Mouse (Mus musculus): ENCODE measurements around the gene Pcolce2. TPM values are rescaled to one million over a fixed set of nuclear protein-coding genes. Genes with fewer than 3 reads are reported as not detected.
A peak's percentile ranks its signal among the peaks of the same experiment; 100 is the strongest.

Gene Pcolce2
- polyA plus RNA-seq, 1 experiment from 2014 or later, result 1.3 TPM

DNA sequence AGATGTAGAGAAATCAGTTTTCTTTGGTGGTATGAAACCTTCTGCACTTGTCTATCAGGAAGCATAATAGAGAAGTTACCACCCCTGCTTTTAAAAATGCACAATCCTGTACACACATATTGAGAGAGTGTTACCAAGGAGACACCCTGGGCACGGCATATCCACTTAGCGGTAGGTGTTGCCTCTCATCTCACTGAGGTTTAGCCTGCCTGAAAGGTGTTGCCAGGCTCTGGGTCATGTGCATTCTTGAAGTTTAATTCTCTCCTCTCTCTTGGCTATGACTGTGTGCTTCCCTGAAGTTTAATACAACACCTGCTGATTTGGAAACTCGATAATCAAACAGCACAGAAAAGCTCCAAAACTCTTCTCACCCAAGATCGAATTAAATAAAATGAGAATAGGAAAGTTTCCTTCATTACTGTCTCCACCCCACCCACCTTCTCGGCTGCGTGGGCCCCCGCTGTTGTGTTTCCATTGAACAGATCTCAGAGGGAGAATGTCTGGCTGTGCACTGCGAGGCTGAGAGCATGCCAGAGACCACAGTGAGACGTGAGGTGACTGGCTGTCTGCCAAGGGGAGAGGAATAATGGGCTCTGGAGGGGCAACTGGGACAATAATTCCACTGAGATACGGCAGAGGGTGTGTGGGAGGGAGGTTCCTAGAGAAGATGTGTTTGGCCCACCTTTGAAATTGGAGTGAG lies 27.0 kb downstream of the Pcolce2 start:
- H3K27ac ChIP-seq, result no peak overlapping the region
- 45% methylated on average over 10 of the region's 10 CpGs for WGBS
- H3K4me2 ChIP-seq, result no peak overlapping the region
- no peak overlapping the region for H3K4me3 ChIP-seq (replicated peaks)
- H3K9me3 ChIP-seq, result no peaks in the 10 kb centered on the region
- no peaks in the 10 kb centered on the region for H3K4me1 ChIP-seq
- no peak overlapping the region for H3K9ac ChIP-seq
- no peaks in the 10 kb centered on the region for H3K27me3 ChIP-seq (replicated peaks)
- no peaks in the 10 kb centered on the region for H3K36me3 ChIP-seq
- no peak for ATAC-seq (ENCODE audit: insufficient read depth, low FRiP score, low read depth)

DNA sequence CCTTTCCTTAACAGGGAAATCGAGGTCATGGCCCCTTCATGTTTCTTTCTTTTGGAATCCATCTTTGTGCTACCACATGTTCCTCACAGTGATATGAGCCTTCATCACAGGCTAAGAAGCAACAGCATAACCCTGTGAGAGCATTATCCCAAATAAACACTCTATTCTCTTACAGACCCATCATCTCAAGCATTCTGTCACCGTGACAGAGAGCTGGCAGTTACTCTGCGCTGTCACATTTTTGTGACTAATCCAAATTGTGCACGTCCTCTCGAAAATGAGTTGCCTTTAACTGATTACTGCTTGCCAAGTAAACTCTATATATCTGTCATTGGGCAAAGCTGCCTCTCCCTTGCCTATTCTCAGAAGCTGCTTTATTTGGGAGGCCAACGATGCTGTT lies 28.4 kb downstream of the Pcolce2 start:
- Histone ChIP-seq H3K9me3 (no peaks in the 10 kb centered on the region), H3K36me3 (no peaks in the 10 kb centered on the region), H3K4me3 (replicated peaks) (no peak overlapping the region), H3K4me2 (no peak overlapping the region), H3K27me3 (replicated peaks) (no peaks in the 10 kb centered on the region), H3K27ac (no peak overlapping the region), H3K9ac (no peak overlapping the region), H3K4me1 (no peaks in the 10 kb centered on the region)
- WGBS, result 83% methylated on average over 6 of the region's 6 CpGs
- ATAC-seq (ENCODE audit: insufficient read depth, low FRiP score, low read depth), result no peak

GRCm38 (mm10) chr9:95667836-95668235 lies 30.4 kb downstream of the Pcolce2 start:
- ATAC-seq (ENCODE audit: insufficient read depth, low FRiP score, low read depth), result no peak
- H3K4me3 ChIP-seq (replicated peaks), result no peak overlapping the region
- no peaks in the 10 kb centered on the region for H3K9me3 ChIP-seq
- no peak overlapping the region for H3K4me2 ChIP-seq
- 57% methylated on average over 9 of the region's 9 CpGs for WGBS
- no peaks in the 10 kb centered on the region for H3K36me3 ChIP-seq
- H3K9ac ChIP-seq, result no peak overlapping the region
- H3K27ac ChIP-seq, result no peak overlapping the region
- no peaks in the 10 kb centered on the region for H3K4me1 ChIP-seq
- no peaks in the 10 kb centered on the region for H3K27me3 ChIP-seq (replicated peaks)

DNA sequence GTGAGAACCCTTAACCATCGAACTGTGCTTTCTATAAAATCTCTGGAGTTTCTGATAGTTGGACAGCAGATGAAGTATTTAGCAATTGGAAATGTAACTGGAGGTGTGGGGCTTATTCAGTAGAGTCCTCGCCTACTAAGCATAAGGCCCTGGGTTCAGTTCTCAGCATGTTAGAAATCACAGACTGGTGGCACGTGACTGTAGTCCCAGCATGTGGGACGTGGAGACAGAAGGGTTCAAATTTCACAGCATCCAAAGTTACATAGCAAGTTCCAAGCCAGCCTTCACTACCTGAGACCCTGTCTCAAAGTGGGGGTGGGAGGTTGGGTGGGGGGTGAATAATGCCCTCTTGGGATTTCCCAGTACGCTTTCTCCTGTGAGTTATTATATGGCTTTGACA lies 30.9 kb downstream of the Pcolce2 start:
- H3K9ac ChIP-seq, result no peak overlapping the region
- H3K27ac ChIP-seq, result no peak overlapping the region
- H3K4me2 ChIP-seq, result no peak overlapping the region
- no peaks in the 10 kb centered on the region for H3K27me3 ChIP-seq (replicated peaks)
- 65% methylated on average over 5 of the region's 5 CpGs for WGBS
- H3K9me3 ChIP-seq, result no peaks in the 10 kb centered on the region
- H3K4me1 ChIP-seq, result no peaks in the 10 kb centered on the region
- ATAC-seq (ENCODE audit: insufficient read depth, low FRiP score, low read depth), result no peak
- no peak overlapping the region for H3K4me3 ChIP-seq (replicated peaks)
- no peaks in the 10 kb centered on the region for H3K36me3 ChIP-seq

GRCm38 (mm10) chr9:95672331-95672730 lies 34.9 kb downstream of the Pcolce2 start:
- Histone ChIP-seq H3K9ac (no peak overlapping the region), H3K27ac (no peak overlapping the region), H3K4me3 (replicated peaks) (no peak overlapping the region), H3K27me3 (replicated peaks) (no peaks in the 10 kb centered on the region), H3K9me3 (no peaks in the 10 kb centered on the region), H3K4me1 (no peaks in the 10 kb centered on the region), H3K36me3 (no peaks in the 10 kb centered on the region), H3K4me2 (no peak overlapping the region)
- 92% methylated on average over 3 of the region's 3 CpGs for WGBS
- no peak for ATAC-seq (ENCODE audit: insufficient read depth, low FRiP score, low read depth)

- 82% methylated on average over 6 of the region's 6 CpGs for WGBS
- no peak overlapping the region for H3K9ac ChIP-seq
These were observed 35.4 kb downstream of the Pcolce2 start for GRCm38 (mm10) chr9:95672760-95673159.

DNA sequence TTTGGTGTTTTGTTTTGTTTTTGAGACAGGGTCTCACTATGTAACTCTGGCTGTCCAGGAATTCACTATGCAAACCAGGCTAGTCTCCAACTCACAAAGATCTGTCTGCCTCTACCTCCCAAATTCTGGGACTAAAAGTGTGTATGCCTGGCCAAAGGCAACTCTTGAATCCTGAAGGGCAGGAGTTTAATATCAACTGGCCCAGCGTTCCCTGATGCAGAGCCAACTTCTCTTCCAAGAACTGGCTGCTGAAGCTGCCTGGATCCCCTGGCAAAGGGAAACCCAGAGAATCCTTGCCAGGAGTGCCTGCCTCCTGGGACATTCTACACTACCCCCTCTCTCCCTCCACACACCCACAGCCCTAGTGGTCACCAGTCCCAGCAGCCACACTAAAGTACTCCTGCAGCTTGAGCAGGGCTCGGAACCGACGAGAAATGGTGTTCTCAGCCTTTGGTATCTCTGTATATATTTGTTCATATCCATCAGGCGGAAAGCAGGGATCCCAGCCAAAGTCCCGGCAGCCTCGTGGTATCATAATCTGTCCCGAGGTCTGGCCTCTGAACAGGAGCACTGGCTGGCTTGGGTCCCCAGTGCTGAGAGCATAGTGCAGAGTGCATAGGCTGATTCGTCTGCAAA lies 37.8 kb downstream of the Pcolce2 start:
- no peak overlapping the region for H3K4me3 ChIP-seq (replicated peaks)
- WGBS, result 44% methylated on average over 9 of the region's 9 CpGs
- no peak overlapping the region for H3K4me2 ChIP-seq
- no peaks in the 10 kb centered on the region for H3K4me1 ChIP-seq
- H3K36me3 ChIP-seq, result no peaks in the 10 kb centered on the region
- H3K9ac ChIP-seq, result no peak overlapping the region
- ATAC-seq (ENCODE audit: insufficient read depth, low FRiP score, low read depth), result no peak
- H3K27me3 ChIP-seq (replicated peaks), result no peaks in the 10 kb centered on the region
- H3K9me3 ChIP-seq, result no peaks in the 10 kb centered on the region
- peak overlapping the region; percentile 51 for H3K27ac ChIP-seq

More at GRCm38 (mm10) chr9:95672760-95673159, 35.4 kb downstream of the Pcolce2 start:
- Histone ChIP-seq H3K4me2 (no peak overlapping the region), H3K9me3 (no peaks in the 10 kb centered on the region), H3K27ac (no peak overlapping the region), H3K36me3 (no peaks in the 10 kb centered on the region), H3K27me3 (replicated peaks) (no peaks in the 10 kb centered on the region), H3K4me3 (replicated peaks) (no peak overlapping the region), H3K4me1 (no peaks in the 10 kb centered on the region)
- ATAC-seq (ENCODE audit: insufficient read depth, low FRiP score, low read depth), result no peak

DNA sequence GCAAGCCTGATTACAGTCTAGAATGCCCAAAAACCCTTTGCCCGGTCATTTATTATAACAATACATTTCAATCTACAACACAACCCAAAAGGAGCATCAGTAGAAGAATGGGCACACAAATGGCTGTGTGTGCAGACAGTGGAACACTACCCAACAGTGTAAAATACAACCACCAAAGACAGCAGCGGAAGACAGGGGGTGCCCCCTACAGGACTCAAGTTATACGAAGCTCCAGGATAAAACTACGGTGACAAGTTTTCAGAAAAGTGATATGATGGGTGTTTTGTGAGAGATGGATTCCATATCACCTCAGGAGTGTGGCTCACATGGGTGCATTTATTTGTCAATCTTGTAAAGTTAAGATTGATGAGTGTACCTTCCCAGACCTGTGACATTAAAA lies 38.6 kb downstream of the Pcolce2 start:
- H3K4me1 ChIP-seq, result no peaks in the 10 kb centered on the region
- H3K27me3 ChIP-seq (replicated peaks), result no peaks in the 10 kb centered on the region
- H3K9ac ChIP-seq, result no peak overlapping the region
- H3K4me3 ChIP-seq (replicated peaks), result no peak overlapping the region
- no peak overlapping the region for H3K27ac ChIP-seq
- 91% methylated on average over 4 of the region's 4 CpGs for WGBS
- no peak for ATAC-seq (ENCODE audit: insufficient read depth, low FRiP score, low read depth)
- no peaks in the 10 kb centered on the region for H3K9me3 ChIP-seq
- H3K36me3 ChIP-seq, result no peaks in the 10 kb centered on the region
- no peak overlapping the region for H3K4me2 ChIP-seq

DNA sequence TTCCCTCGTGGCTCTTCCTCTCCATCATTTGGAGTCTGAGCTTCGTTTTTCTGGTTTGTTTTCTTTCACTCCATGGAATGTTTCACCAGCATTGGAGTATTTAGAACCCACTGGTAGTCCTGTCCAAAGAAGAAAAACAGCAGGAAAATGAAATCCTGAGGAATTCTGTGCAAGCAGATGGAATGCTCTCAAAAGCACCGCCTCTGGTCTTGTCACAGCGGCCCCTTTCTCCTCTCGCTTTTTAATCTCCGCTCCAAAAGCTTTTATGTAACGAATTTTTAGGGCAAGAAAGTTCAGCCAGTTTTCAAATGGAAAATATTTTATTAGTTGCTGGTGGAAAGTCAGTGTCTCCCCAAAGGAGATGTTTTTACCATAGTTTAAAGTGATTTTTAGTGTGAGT lies 42.6 kb downstream of the Pcolce2 start:
- Histone ChIP-seq H3K4me3 (replicated peaks) (no peak overlapping the region), H3K4me1 (no peaks in the 10 kb centered on the region), H3K27ac (no peak overlapping the region), H3K9me3 (no peaks in the 10 kb centered on the region), H3K4me2 (no peak overlapping the region), H3K27me3 (replicated peaks) (no peaks in the 10 kb centered on the region), H3K9ac (no peak overlapping the region), H3K36me3 (no peaks in the 10 kb centered on the region)
- ATAC-seq (ENCODE audit: insufficient read depth, low FRiP score, low read depth), result no peak
- 64% methylated on average over 7 of the region's 7 CpGs for WGBS

DNA sequence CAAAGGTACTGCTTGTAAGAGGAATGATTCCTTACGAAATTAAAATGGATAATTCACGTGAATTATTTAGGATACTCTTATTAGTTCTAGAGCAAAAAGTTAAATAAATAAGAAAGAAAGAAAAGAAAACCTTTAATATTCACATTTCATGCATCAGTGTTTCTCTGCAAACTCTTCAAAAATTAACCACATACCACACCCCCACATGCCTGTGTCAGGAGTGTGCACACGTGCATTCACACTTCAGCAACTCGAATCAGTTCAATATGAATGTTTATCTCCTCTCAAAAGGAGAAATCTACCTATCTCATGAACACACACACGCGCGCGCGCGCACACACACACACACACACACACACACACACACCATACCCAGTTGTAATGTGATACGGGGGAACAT lies 43.3 kb downstream of the Pcolce2 start:
- Histone ChIP-seq H3K27ac (no peak overlapping the region), H3K4me1 (no peaks in the 10 kb centered on the region), H3K4me3 (replicated peaks) (no peak overlapping the region), H3K4me2 (no peak overlapping the region), H3K9ac (no peak overlapping the region), H3K27me3 (replicated peaks) (no peaks in the 10 kb centered on the region), H3K36me3 (no peaks in the 10 kb centered on the region), H3K9me3 (no peaks in the 10 kb centered on the region)
- no peak for ATAC-seq (ENCODE audit: insufficient read depth, low FRiP score, low read depth)
- WGBS, result 88% methylated on average over 11 of the region's 11 CpGs

DNA sequence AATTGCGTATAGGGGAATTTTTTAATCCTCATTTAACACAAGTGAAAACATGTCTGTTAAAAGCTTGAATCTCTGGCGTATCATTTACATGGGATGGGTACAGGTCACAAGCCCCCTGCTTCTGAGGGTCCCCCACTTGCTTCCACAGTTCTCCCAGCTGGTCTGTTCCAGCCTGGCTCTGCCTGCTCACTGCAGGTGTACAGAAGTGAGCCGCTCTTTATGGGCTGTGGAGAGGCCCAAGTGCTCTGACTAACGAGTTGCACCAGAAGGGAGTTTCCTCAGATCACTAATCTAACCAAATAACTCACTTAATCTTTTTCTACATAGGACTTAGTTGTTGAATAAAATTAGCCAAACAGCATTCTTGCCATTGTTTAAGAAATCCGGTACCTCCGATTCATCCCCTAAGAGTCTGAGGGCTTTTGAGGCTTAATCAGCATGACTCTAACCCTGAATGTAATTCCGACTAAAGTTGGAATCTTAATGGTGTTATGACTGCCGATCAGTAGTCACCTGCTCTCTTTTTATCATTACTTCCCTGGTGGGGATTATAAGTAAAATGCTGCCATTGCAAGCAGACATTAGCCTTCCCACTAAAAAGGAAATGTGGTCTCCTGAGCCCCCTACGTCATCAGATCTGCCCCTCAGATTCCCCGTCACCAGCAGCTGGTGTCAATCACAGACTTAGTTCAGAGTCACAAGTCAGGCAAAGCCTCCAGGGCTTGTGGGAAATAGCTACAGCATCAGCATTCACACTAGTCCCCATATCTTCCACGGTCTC lies 48.4 kb downstream of the Pcolce2 start:
- no peak overlapping the region for H3K4me3 ChIP-seq (replicated peaks)
- no peak for ATAC-seq (ENCODE audit: insufficient read depth, low FRiP score, low read depth)
- 56% methylated on average over 11 of the region's 11 CpGs for WGBS

DNA sequence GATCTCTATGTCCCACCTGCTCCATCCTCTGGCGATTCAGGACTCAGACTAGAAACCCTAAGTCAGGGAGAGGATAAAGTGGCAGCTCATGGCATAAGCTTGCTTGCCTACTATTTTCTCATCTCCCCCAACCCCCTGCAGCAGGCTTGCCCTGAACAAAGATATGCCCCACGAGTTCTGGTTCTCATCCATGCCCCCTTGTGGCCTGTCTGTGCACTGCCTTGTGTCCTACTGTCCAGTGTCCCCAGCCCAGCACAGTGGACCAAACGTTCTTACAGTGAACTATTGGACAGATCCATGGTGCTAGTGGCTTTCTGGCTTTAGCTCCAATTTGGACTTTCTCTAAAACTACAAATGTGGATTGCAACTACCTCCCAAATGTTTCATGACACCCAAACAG lies 50.7 kb downstream of the Pcolce2 start:
- no peak for ATAC-seq (ENCODE audit: insufficient read depth, low FRiP score, low read depth)
- 51% methylated on average over 3 of the region's 3 CpGs for WGBS
- no peak overlapping the region for H3K4me2 ChIP-seq
- no peak overlapping the region for H3K27ac ChIP-seq
- H3K36me3 ChIP-seq, result no peaks in the 10 kb centered on the region
- H3K9ac ChIP-seq, result no peak overlapping the region
- no peaks in the 10 kb centered on the region for H3K4me1 ChIP-seq
- no peaks in the 10 kb centered on the region for H3K27me3 ChIP-seq (replicated peaks)
- no peaks in the 10 kb centered on the region for H3K9me3 ChIP-seq
- H3K4me3 ChIP-seq (replicated peaks), result no peak overlapping the region

More for the DNA sequence above, 48.4 kb downstream of the Pcolce2 start:
- Histone ChIP-seq H3K27me3 (replicated peaks) (no peaks in the 10 kb centered on the region), H3K4me1 (no peaks in the 10 kb centered on the region), H3K9me3 (no peaks in the 10 kb centered on the region), H3K27ac (no peak overlapping the region), H3K36me3 (no peaks in the 10 kb centered on the region), H3K9ac (no peak overlapping the region), H3K4me2 (no peak overlapping the region)
